ENCODE assay signal across 7 mouse cellular contexts in genomic region chr10:63381498-63382280, GRCm38 (mm10). TPM values are rescaled to one million over a fixed set of nuclear protein-coding genes. Genes with fewer than 3 reads are reported as not detected.
DNase-seq lines count a peak whose midpoint lies in the region; ATAC-seq lines count a peak whose summit lies in the region.

Sirt1 (minus strand) TSS chr10:63381704.

- H3K36me3 ChIP-seq in forebrain, embryonic 14.5 days (ENCODE audit: control insufficient read depth, insufficient read depth, low read length): no peaks in the 10 kb centered on the region
- H3K36me3 ChIP-seq in macrophage (ENCODE audit: inconsistent target): no peaks in the 10 kb centered on the region
- no peaks in the 10 kb centered on the region for H3K36me3 ChIP-seq in stomach, embryonic 15.5 days

- DNase-seq in right cerebral cortex, postnatal 25 days: peak; percentile 5
- DNase-seq in right cerebral cortex, postnatal 14 days: no peak
- DNase-seq in adrenal gland, postnatal 36 days: no peak
- no peak for DNase-seq in forebrain, embryonic 14.5 days (ENCODE audit: low spot score)
- DNase-seq in layer of hippocampus, postnatal 10 days (ENCODE audit: low spot score in 2 of 2): no peak

- peaks cover 6% of the 10 kb centered on the region for H3K4me1 ChIP-seq in forebrain, embryonic 14.5 days (ENCODE audit: control insufficient read depth, insufficient read depth, low read length)
- H3K4me1 ChIP-seq in stomach, embryonic 15.5 days: no peaks in the 10 kb centered on the region

- H3K9ac ChIP-seq in forebrain, embryonic 14.5 days (ENCODE audit: low read length): peak within 1 kb of the TSS; percentile 60
- H3K9ac ChIP-seq in stomach, embryonic 15.5 days: peak within 1 kb of the TSS; percentile 44; the same call in 1 of the 2 replicates

- no peaks in the 10 kb centered on the region for H3K9me3 ChIP-seq in forebrain, embryonic 14.5 days (replicated peaks; ENCODE audit: control insufficient read depth, low read length)
- H3K9me3 ChIP-seq in stomach, embryonic 15.5 days: no peaks in the 10 kb centered on the region

- WGBS in forebrain, embryonic 14.5 days: 2% methylated on average over 24 of the region's 24 CpGs
- WGBS in macrophage (ENCODE audit: missing documents): 10% methylated on average over 23 of the region's 24 CpGs
- 5% methylated on average over 24 of the region's 24 CpGs for WGBS in stomach, embryonic 15.5 days

- no peaks in the 10 kb centered on the region for H3K79me2 ChIP-seq in macrophage (ENCODE audit: inconsistent target)

- peak within 1 kb of the TSS; percentile 54 for H3K4me3 ChIP-seq in forebrain, embryonic 14.5 days (ENCODE audit: low read depth, low read length)
- H3K4me3 ChIP-seq in macrophage (ENCODE audit: inconsistent target): peak within 1 kb of the TSS; percentile 71
- H3K4me3 ChIP-seq in stomach, embryonic 15.5 days (replicated peaks): peak within 1 kb of the TSS; percentile 62

- H3K27ac ChIP-seq in forebrain, embryonic 14.5 days (ENCODE audit: low read depth, low read length): no peak within 1 kb of the TSS
- peak within 1 kb of the TSS; percentile 47 for H3K27ac ChIP-seq in macrophage
- 0 out of 2 replicates have a peak within 1 kb of the TSS, but pooled peaks have one; percentile 26 for H3K27ac ChIP-seq in stomach, embryonic 15.5 days

- no peak for ATAC-seq in forebrain, embryonic 14.5 days
- no peak for ATAC-seq in stomach, embryonic 15.5 days (ENCODE audit: insufficient read depth, low FRiP score, low read depth)

- no peaks in the 10 kb centered on the region; the same call in 1 of the 2 replicates for H3K27me3 ChIP-seq in forebrain, embryonic 14.5 days (replicated peaks; ENCODE audit: control insufficient read depth, insufficient read depth, low read length)
- H3K27me3 ChIP-seq in stomach, embryonic 15.5 days (replicated peaks): no peaks in the 10 kb centered on the region; the same call in 1 of the 2 replicates

- H3K4me2 ChIP-seq in forebrain, embryonic 14.5 days (ENCODE audit: low read length): peak within 1 kb of the TSS; percentile 80
- peak within 1 kb of the TSS; percentile 87 for H3K4me2 ChIP-seq in stomach, embryonic 15.5 days

RNA-seq across cellular contexts. Expression of gene Sirt1, which starts in this region (rescaled TPM):
- total RNA-seq in adrenal gland, postnatal 36 days (2021): 10 to 100 TPM; 19.1 to 21.4 TPM
- 5.6 and 6.2 TPM in 2 replicates for polyA plus RNA-seq in forebrain, embryonic 14.5 days (2014; fragmentation: Nextera tagmentation; extraction: Ambion mirVana)
- total RNA-seq in layer of hippocampus, postnatal 10 days (2021): 10 to 100 TPM; 13.7 to 13.8 TPM
- total RNA-seq in macrophage (2018; cell fraction: chromatin; rRNA removed): 100 to 1,000 TPM in 3 of 26 experiments, 10 to 100 TPM in 23; 23.5 to 168 (median 58.2) TPM
- 10 to 100 TPM in 22 of 26 experiments, 1 to 10 TPM in 4; 8.6 to 39.6 (median 15.8) TPM for total RNA-seq in macrophage (2018; cell fraction: cytosol; rRNA removed)
- 100 to 1,000 TPM in 3 of 26 experiments, 10 to 100 TPM in 23; 25.1 to 141 (median 49.8) TPM for total RNA-seq in macrophage (2018; cell fraction: nucleus; rRNA removed)
- 10.9 to 13.4 TPM (median 13.3 TPM) in 3 replicates for polyA plus RNA-seq in macrophage (2018)
- polyA plus RNA-seq in stomach, embryonic 15.5 days (2015; fragmentation: Nextera tagmentation; extraction: Ambion mirVana): 5.2 and 5.5 TPM in 2 replicates
